Mouse (Mus musculus) neutrophil, adult 65 days (primary cell): ENCODE data around the gene Med26. TPM values are rescaled to one million over a fixed set of nuclear protein-coding genes. Genes with fewer than 3 reads are reported as not detected.

Source experiments
- total RNA-seq: library from RNA; stranded (reverse); gene quantifications from 2 replicates; pipeline ENCODE4 v1.2.4, GENCODE M21; 2023

Med26 gene
- total RNA-seq: 13.2 and 16.7 TPM in 2 replicates

DNA sequence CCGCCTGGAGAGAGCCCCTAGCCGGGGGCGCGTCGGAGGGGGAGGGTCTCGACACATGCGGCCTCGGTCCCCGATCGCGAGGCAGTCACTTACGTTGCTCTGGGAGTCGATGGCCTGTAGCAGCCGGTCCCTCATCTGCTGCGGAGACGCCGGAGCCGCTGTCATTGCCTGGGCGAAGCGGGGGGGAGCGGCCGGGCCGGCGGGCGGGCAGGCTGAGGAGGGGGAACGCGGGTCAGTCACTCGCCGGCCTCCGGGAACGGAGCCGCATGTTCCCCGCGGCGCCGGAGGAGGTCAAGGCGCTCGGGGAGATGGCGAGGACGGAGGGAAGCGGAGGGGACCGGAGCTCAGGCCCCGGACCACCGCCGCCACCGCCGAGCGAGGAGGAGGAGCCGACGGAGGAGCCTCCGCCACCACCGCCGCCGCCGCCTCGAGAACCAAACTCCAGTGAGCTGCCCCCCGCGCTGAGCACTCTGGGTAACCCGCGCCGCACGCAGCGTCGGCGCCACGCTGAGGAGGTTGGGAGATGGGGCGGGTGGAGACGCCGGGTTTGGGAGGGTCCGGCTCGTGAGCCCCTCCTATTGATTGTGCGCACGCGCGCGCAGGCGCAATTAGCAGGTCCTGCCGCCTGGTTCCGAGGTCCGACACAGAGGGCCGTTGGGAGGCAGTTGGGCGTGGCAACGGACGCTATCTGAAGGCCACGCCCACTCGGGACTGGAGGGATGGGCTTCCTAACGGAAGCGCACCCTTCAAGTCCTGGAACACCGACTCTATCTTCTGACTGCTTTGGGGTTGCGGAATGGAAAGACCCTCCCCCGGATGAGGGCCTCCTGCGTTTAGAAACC, at the start of gene Med26:
Gene Med26 (minus strand): TSS at position 469 of the 842 bp plus-strand sequence.

DNA sequence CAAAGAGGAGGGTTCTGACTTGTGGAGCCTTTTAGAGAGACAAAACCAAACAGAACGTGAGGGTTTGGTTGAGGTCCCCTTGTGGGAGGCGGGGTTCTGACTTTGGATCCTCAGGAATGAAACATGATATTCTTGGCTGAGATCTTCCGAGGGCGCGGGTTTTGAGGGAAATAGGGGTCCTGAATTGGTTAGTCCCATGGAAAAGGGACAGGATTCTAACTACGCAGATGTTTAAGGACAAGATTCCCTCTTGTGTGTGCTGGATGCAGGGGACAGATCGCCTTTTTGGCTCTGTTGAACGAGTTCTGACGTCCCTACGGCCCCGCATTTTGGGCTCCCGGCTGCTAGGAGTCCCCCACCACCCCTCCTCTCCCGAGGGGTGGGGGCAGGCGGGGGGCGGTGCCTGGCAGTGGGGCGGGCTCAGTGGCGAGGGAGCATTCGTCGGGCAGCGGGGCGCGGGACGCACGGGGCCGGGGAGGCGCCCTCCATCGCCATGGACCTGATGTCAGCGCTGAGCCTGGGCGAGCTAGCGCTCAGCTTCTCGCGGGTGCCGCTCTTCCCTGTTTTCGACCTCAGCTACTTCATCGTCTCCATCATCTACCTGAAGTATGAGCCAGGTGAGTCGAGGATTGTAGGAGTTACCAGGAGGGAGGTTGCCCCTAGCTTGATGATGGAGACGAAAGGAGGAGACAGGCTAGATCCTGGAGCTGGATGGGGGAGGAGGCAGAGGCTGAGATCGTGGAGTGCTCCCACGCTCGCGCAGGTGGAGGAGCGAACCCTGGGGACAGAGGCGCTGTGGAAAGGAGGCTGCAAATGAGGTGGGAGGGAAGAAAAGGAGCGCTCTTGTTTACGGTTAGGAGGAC, 23.8 kb upstream of the Med26 start, which contains the start of gene Tmem38a:
Gene Tmem38a (plus strand): TSS at position 445 of the 863 bp plus-strand sequence.

DNA sequence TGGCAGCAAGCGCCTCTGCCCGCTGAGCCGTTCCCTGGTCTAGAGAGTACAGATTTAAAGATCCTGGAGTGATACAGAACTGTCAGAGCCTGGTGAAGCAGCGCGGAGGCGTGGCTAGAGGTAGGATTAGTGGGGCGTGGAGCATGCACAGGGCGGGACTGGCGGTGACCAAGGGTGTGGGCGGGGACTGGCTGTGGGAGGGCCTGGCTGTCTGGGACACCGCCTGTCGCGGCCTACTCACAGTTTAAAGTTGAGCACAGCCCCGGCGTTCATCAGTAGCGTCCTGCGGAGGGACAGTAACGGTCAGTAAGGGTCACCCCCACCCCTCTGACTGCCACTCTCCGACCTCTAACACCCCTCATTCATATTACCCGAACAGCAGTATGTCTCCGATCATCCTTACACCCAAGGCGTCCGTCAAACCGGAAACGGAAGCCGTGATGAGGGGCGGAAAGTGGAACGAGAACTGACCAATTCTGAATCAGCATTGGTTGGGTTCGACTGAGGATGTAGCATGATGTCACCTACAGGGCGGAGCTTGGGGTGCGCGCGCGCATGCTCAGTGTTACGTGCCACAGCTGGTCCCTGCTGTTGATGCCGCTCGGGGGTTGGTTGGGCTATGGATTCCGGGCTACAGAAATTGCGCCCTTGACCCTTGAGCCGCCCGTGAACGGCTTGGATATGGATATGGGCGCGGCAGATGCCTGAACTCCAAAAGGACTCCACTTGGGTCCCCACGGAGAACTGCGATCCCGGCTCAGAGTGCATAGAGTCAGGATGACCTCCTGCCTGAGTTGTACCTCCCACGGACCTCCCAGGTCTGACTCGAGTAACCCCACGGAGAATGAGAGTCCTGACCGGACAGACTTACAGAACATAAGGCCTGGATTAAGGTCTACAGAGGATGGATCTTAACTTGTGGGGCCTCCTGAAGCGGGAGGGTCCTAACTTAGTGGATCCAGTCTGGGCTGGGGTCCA, 22.9 kb upstream of the Med26 start, which contains the start of gene Smim7:
Gene Smim7 (minus strand): TSS at position 456 of the 978 bp plus-strand sequence.

DNA sequence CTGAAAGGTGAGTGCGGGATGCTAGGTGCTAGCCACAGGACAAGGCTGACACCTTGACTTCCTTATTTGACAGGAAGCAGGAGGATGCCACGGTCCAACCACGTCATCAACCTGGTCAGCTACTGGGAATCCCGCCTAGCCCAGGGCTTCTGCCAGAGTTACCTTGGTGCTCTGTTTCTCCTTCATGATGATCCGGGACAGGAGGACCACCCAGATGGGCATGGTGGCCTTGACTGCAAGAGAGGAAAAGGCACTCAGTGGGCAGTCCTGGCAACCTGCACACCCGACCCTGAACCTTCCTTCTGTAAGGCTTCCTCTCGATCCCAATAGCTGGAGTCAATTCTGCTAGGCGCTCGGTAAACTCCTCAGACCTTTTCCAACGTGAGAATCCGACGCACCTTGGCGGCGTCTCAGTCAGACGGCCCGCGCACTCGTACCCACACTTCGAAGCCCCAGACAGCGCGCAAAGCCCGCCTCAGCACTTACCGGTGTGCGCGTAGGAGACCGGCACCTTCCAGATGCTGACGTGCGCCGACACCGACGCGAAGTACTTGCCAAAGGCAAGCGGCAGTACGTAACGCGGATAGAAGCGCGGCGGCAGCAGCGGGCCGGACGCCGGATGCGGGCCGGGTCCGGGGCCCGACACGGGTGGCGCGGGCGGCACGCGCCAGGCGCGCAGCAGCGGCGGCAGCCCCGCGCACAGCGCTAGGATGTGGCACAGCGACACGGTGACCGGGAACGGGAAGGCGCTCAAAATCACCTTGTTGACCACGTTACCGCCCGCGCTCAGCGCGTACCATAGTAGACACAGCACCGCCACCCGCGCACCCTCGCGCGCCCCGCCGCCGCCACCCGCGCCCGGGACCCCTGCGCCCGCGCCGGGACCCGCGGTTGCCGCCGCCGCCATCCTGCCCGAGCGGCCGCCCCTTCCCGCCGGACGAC, 56.1 kb downstream of the Med26 start, which contains the start of gene Slc35e1:
Gene Slc35e1 (minus strand): TSS at position 935 of the 942 bp plus-strand sequence.

DNA sequence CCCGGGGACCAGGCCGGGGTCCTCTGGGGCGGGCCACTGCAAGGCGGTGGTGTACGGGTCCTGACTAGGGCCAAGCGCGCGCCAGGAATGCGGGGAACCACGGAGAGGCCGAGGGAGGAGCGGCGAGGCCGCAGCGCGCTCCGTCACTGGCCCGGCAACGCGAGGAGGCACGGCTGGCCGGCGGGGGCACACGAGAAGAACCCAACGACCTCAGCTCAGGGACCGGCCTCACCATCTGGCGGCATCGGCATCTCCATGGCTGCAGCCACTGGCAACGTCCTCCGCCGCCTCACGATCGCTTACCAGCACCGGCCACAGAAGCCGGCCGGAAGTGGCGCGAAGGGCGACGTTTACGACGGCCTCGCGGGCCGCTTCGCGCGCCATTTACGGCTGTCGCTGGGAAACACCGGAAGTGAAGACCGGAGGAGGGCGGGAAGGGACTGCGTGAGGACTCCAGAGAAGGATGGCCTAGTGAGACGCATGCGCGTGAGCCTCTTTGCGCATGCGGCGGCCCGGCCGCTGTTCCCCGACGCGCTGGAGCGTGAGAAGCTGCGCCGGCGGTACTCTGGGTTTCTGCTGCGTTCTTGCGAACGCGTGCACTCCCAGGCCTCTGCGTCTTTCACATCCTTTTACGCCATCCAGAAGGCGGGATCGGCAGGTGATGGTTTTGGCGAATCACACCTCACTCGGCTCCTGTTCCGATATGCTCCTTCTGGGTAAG, 73.1 kb downstream of the Med26 start, which contains the start of gene Cherp:
Gene Cherp (minus strand): TSS at position 401 of the 721 bp plus-strand sequence.

Other genes with a start within 250 kb of the Med26 start
- 63.1 and 91.0 TPM in 2 replicates for gene Gm10282, start 243.0 kb downstream of the Med26 start, total RNA-seq
- 2,209 and 2,764 TPM in 2 replicates for gene Klf2, start 229.2 kb downstream of the Med26 start, total RNA-seq
- gene Eps15l1, start 126.8 kb downstream of the Med26 start, total RNA-seq: 46.0 and 60.4 TPM in 2 replicates
- not detected in 2 replicates for gene Calr3, start 104.4 kb downstream of the Med26 start, total RNA-seq
- gene 1700030K09Rik, start 104.4 kb downstream of the Med26 start, total RNA-seq: 0.79 and 1.6 TPM in 2 replicates
- 62.2 and 65.7 TPM in 2 replicates for gene Cherp, start 73.0 kb downstream of the Med26 start, total RNA-seq
- gene Slc35e1, start 55.7 kb downstream of the Med26 start, total RNA-seq: 147 and 157 TPM in 2 replicates
- 117 and 121 TPM in 2 replicates for gene Smim7, start 22.8 kb upstream of the Med26 start, total RNA-seq
- 22.8 and 23.8 TPM in 2 replicates for gene Tmem38a, start 23.8 kb upstream of the Med26 start, total RNA-seq
- 0.41 and 0.47 TPM in 2 replicates for gene Nwd1, start 98.4 kb upstream of the Med26 start, total RNA-seq
- gene Sin3b, start 175.0 kb upstream of the Med26 start, total RNA-seq: 157 and 174 TPM in 2 replicates
- gene F2rl3, start 213.6 kb upstream of the Med26 start, total RNA-seq: 1.1 and 1.4 TPM in 2 replicates